Mouse (Mus musculus): ENCODE data around the gene Klhl10.

The Klhl10 gene

GRCm38 (mm10) chr11:100406273-100406672, 35.4 kb upstream of the Klhl10 start:
- in situ Hi-C loops (cut with MboI; ENCODE audit: low pct_unique_long_range_greater_than_20kb in 1 of 2, low sequenced_read_pairs in 2 of 2, unreplicated experiment in 1 of 2) = loop anchor here (5.0 kb wide), 2 partner anchors 44 to 49 kb away; partner anchors contain the start of gene Hap1 (in 1 of the 2)

- in situ Hi-C loops (cut with MboI; ENCODE audit: low pct_unique_long_range_greater_than_20kb in 1 of 2, low sequenced_read_pairs in 2 of 2, unreplicated experiment in 1 of 2) = loop anchor here (5.0 kb wide), 2 partner anchors 45 to 50 kb away; partner anchors contain the start of gene Hap1 (in 1 of the 2)
Measured at GRCm38 (mm10) chr11:100406995-100407705, 34.6 kb upstream of the Klhl10 start.

GRCm38 (mm10) chr11:100408076-100408834, 33.5 kb upstream of the Klhl10 start:
- in situ Hi-C loops (cut with MboI; ENCODE audit: low pct_unique_long_range_greater_than_20kb in 1 of 2, low sequenced_read_pairs in 2 of 2, unreplicated experiment in 1 of 2) = loop anchor here (5.0 kb wide), 2 partner anchors 46 to 51 kb away; partner anchors contain the start of gene Hap1 (in 1 of the 2)

GRCm38 (mm10) chr11:100408835-100409462, 32.8 kb upstream of the Klhl10 start:
- in situ Hi-C loops (cut with MboI; ENCODE audit: low pct_unique_long_range_greater_than_20kb in 1 of 2, low sequenced_read_pairs in 2 of 2, unreplicated experiment in 1 of 2) = loop anchor here (5.0 kb wide), 2 partner anchors 47 to 52 kb away; partner anchors contain the start of gene Hap1 (in 1 of the 2)

- in situ Hi-C loops (cut with MboI; ENCODE audit: low pct_unique_long_range_greater_than_20kb in 1 of 2, low sequenced_read_pairs in 2 of 2, unreplicated experiment in 1 of 2) = loop anchor here (5.0 kb wide), 2 partner anchors 47 to 52 kb away; partner anchors contain the start of gene Hap1 (in 1 of the 2)
Measured at GRCm38 (mm10) chr11:100409686-100410085, 32.0 kb upstream of the Klhl10 start.

GRCm38 (mm10) chr11:100411736-100412135, 30.0 kb upstream of the Klhl10 start:
- in situ Hi-C loops (cut with MboI; ENCODE audit: low pct_unique_long_range_greater_than_20kb in 1 of 2, low sequenced_read_pairs in 2 of 2, unreplicated experiment in 1 of 2) = no loop called here

- in situ Hi-C loops (cut with MboI; ENCODE audit: low pct_unique_long_range_greater_than_20kb in 1 of 2, low sequenced_read_pairs in 2 of 2, unreplicated experiment in 1 of 2) = no loop called here
Measured at GRCm38 (mm10) chr11:100413541-100413940, 28.2 kb upstream of the Klhl10 start.

- in situ Hi-C loops (cut with MboI; ENCODE audit: low pct_unique_long_range_greater_than_20kb in 1 of 2, low sequenced_read_pairs in 2 of 2, unreplicated experiment in 1 of 2) = no loop called here
Measured at GRCm38 (mm10) chr11:100414021-100414913, 27.4 kb upstream of the Klhl10 start, which contains the start of gene P3h4. P3h4 (minus strand) TSS chr11:100414836.

GRCm38 (mm10) chr11:100414914-100415822, 26.5 kb upstream of the Klhl10 start, which contains the start of gene Fkbp10:
Fkbp10 (plus strand) TSS chr11:100415697.
- in situ Hi-C loops (cut with MboI; ENCODE audit: low pct_unique_long_range_greater_than_20kb in 1 of 2, low sequenced_read_pairs in 2 of 2, unreplicated experiment in 1 of 2) = no loop called here

- in situ Hi-C loops (cut with MboI; ENCODE audit: low pct_unique_long_range_greater_than_20kb in 1 of 2, low sequenced_read_pairs in 2 of 2, unreplicated experiment in 1 of 2) = loop anchor here (5.0 to 10.0 kb wide), 2 partner anchors 273 to 276 kb away; partner anchors contain the start of gene Zfp385c (in 1 of the 2)
Measured at GRCm38 (mm10) chr11:100421537-100421936, 20.2 kb upstream of the Klhl10 start.

- in situ Hi-C loops (cut with MboI; ENCODE audit: low pct_unique_long_range_greater_than_20kb in 1 of 2, low sequenced_read_pairs in 2 of 2, unreplicated experiment in 1 of 2) = loop anchor here (5.0 to 10.0 kb wide), 2 partner anchors 271 to 273 kb away; partner anchors contain the start of gene Zfp385c (in 1 of the 2)
Measured at GRCm38 (mm10) chr11:100423836-100424235, 17.9 kb upstream of the Klhl10 start.

- in situ Hi-C loops (cut with MboI; ENCODE audit: low pct_unique_long_range_greater_than_20kb in 1 of 2, low sequenced_read_pairs in 2 of 2, unreplicated experiment in 1 of 2) = loop anchor here in 1 of 2 experiments (10.0 kb wide), 1 partner anchor 269 kb away; the partner anchor contains the start of gene Zfp385c
Measured at GRCm38 (mm10) chr11:100425851-100426250, 15.9 kb upstream of the Klhl10 start.

- in situ Hi-C loops (cut with MboI; ENCODE audit: low pct_unique_long_range_greater_than_20kb in 1 of 2, low sequenced_read_pairs in 2 of 2, unreplicated experiment in 1 of 2) = loop anchor here in 1 of 2 experiments (10.0 kb wide), 1 partner anchor 268 kb away; the partner anchor contains the start of gene Zfp385c
Measured at GRCm38 (mm10) chr11:100426820-100427219, 14.9 kb upstream of the Klhl10 start.

- in situ Hi-C loops (cut with MboI; ENCODE audit: low pct_unique_long_range_greater_than_20kb in 1 of 2, low sequenced_read_pairs in 2 of 2, unreplicated experiment in 1 of 2) = loop anchor here in 1 of 2 experiments (10.0 kb wide), 1 partner anchor 266 kb away; the partner anchor contains the start of gene Zfp385c
Measured at GRCm38 (mm10) chr11:100428612-100429199, 13.0 kb upstream of the Klhl10 start.

- in situ Hi-C loops (cut with MboI; ENCODE audit: low pct_unique_long_range_greater_than_20kb in 1 of 2, low sequenced_read_pairs in 2 of 2, unreplicated experiment in 1 of 2) = no loop called here
Measured at GRCm38 (mm10) chr11:100430052-100430451, 11.7 kb upstream of the Klhl10 start.

- in situ Hi-C loops (cut with MboI; ENCODE audit: low pct_unique_long_range_greater_than_20kb in 1 of 2, low sequenced_read_pairs in 2 of 2, unreplicated experiment in 1 of 2) = no loop called here
Measured at GRCm38 (mm10) chr11:100432002-100432401, 9.7 kb upstream of the Klhl10 start.
